Mouse (Mus musculus): ENCODE results near the gene Med13.

The Med13 gene

GRCm38 (mm10) chr11:86292201-86292600, 65.2 kb downstream of the Med13 start:
- peak; percentile 57 for DNase-seq (ENCODE audit: low read depth)

- DNase-seq (ENCODE audit: low read depth) = peak; percentile 51
Observed at GRCm38 (mm10) chr11:86291714-86292113, 65.7 kb downstream of the Med13 start.

GRCm38 (mm10) chr11:86285729-86286128, 71.7 kb downstream of the Med13 start:
- DNase-seq (ENCODE audit: low read depth) = no peak

- DNase-seq (ENCODE audit: low read depth) = no peak
Observed at GRCm38 (mm10) chr11:86278442-86279102, 78.8 kb downstream of the Med13 start.

GRCm38 (mm10) chr11:86257460-86258076, 99.8 kb downstream of the Med13 start, which contains the start of gene Ints2:
Ints2 (minus strand) TSS chr11:86257575.
- peak; percentile 95 for DNase-seq (ENCODE audit: low read depth)

GRCm38 (mm10) chr11:86257054-86257453, 100.3 kb downstream of the Med13 start:
- DNase-seq (ENCODE audit: low read depth) = no peak

- no peak for DNase-seq (ENCODE audit: low read depth)
Observed at GRCm38 (mm10) chr11:86253342-86253741, 104.1 kb downstream of the Med13 start.

- DNase-seq (ENCODE audit: low read depth) = no peak
Observed at GRCm38 (mm10) chr11:86232446-86232845, 125.0 kb downstream of the Med13 start.

- DNase-seq (ENCODE audit: low read depth) = no peak
Observed at GRCm38 (mm10) chr11:86231781-86232350, 125.5 kb downstream of the Med13 start.

- DNase-seq (ENCODE audit: low read depth) = no peak
Observed at GRCm38 (mm10) chr11:86226646-86227180, 130.7 kb downstream of the Med13 start.

- no peak for DNase-seq (ENCODE audit: low read depth)
Observed at GRCm38 (mm10) chr11:86225761-86226160, 131.6 kb downstream of the Med13 start.
